In genomic region chr16:41941591-41942315, GRCm38 (mm10) we compare ENCODE assay signal across 14 mouse cellular contexts.
A peak's percentile ranks its signal among the peaks of the same experiment; 100 is the strongest.
DNase-seq lines count a peak whose midpoint lies in the region.
"Had no signal": no experiment of that assay in that cellular context is flagged by ENCODE, and none has a peak within 500 bp of the region (broad histone marks: within the 10 kb centered on the region; RNA-seq: fewer than 3 reads in every experiment).

No protein-coding gene starts in this region.

- DNase-seq in brain, adult 2 months (ENCODE audit: low read depth, low spot score) = peak; percentile 97
- DNase-seq in cerebellum, adult 11 months = peak; percentile 68
- DNase-seq in cerebellum, adult 8-10 months = peak; percentile 79
- DNase-seq in cerebellum, postnatal 14 days = peak; percentile 37 to 72
- no peak for DNase-seq in urinary bladder, postnatal 10 days (ENCODE audit: low spot score)
- DNase-seq in gastrocnemius, postnatal 36 days = no peak
- DNase-seq in heart, adult 8-10 months (ENCODE audit: low spot score) = no peak
- DNase-seq: adrenal gland, adult 2 months; adrenal gland, postnatal 25 days; embryo, embryonic 11 days; gastrocnemius, postnatal 14 days; heart, postnatal 4 days; kidney, adult 11 months; kidney, adult 9 months had no signal

- intact Hi-C loops in gastrocnemius, postnatal 36 days (cut with DNase I) = no loop called here

Comparison
In these comparisons a context has a peak if more than half of its experiments do, and no peak if none do; other contexts are left out.
1. DNase-seq: peak in brain, adult 2 months (single experiment), cerebellum, adult 11 months (single experiment), cerebellum, adult 8-10 months (single experiment) and cerebellum, postnatal 14 days (2 of 2); none in urinary bladder, postnatal 10 days (single experiment), gastrocnemius, postnatal 36 days (0 of 2) and heart, adult 8-10 months (single experiment).